Mouse (Mus musculus) hindbrain, embryonic 15.5 days (tissue): ENCODE measurements around the gene Gm438. TPM values are rescaled to one million over a fixed set of nuclear protein-coding genes. Genes with fewer than 3 reads are reported as not detected.
"Not testable (repeated sequence)": the region's sequence is repeated elsewhere in the genome, so short reads cannot be mapped to it uniquely, and the experiment has no call there.

Experiments
- ATAC-seq: fragments of 200-750 bp; cut with Nextera tagmentation; 2 replicates; pipeline ENCODE4 v1.8.0; 2017; ENCODE audit warnings: low read depth, moderate number of reproducible peaks, moderate TSS enrichment; ENCODE audit not compliant: low FRiP score
- H3K27ac ChIP-seq: fragments of 300-500 bp; sonication (generic); replicated peaks from 2 replicates; pipeline ENCODE4 v1.5.1; 2015; ENCODE audit warnings: mild to moderate bottlenecking, inconsistent platforms
- H3K27me3 ChIP-seq: fragments of 300-500 bp; sonication (generic); 2 replicates; pipeline ENCODE4 v1.6.1; 2015; ENCODE audit warnings: control low read depth, inconsistent platforms
- H3K36me3 ChIP-seq: fragments of 300-500 bp; sonication (generic); 2 replicates; pipeline ENCODE4 v1.6.1; 2015; ENCODE audit warnings: control low read depth, inconsistent platforms
- H3K4me1 ChIP-seq: fragments of 300-500 bp; sonication (generic); replicated peaks from 2 replicates; pipeline ENCODE4 v1.6.1; 2015; ENCODE audit warnings: control low read depth, inconsistent platforms
- H3K4me2 ChIP-seq: fragments of 300-500 bp; sonication (generic); 2 replicates; pipeline ENCODE4 v1.6.1; 2015; ENCODE audit warnings: moderate library complexity, mild to moderate bottlenecking, inconsistent platforms
- H3K4me3 ChIP-seq: fragments of 300-500 bp; sonication (generic); 2 replicates; pipeline ENCODE4 v1.5.1; 2015; ENCODE audit warnings: mild to moderate bottlenecking, inconsistent platforms
- H3K9ac ChIP-seq: fragments of 300-500 bp; sonication (generic); 2 replicates; pipeline ENCODE4 v1.6.1; 2015; ENCODE audit warnings: inconsistent platforms
- H3K9me3 ChIP-seq: fragments of 300-500 bp; sonication (generic); 2 replicates; pipeline ENCODE4 v1.6.1; 2016; ENCODE audit warnings: control low read depth, inconsistent platforms
- WGBS: fragments of 180-500 bp; shearing (Covaris S2); methylation state at CpG from one replicate; pipeline ENCODE4 v1.1.7; 2015; 5-methylcytosine and 5-hydroxymethylcytosine counted together
- polyA plus RNA-seq: library from polyadenylated mRNA; unstranded; fragments of >200 nt; fragmentation: Nextera tagmentation; extraction: Ambion mirVana; gene quantifications from 2 replicates; pipeline ENCODE4 v1.2.1, GENCODE M21; 2015

Gm438 gene
- polyA plus RNA-seq, result not detected in 2 replicates

DNA sequence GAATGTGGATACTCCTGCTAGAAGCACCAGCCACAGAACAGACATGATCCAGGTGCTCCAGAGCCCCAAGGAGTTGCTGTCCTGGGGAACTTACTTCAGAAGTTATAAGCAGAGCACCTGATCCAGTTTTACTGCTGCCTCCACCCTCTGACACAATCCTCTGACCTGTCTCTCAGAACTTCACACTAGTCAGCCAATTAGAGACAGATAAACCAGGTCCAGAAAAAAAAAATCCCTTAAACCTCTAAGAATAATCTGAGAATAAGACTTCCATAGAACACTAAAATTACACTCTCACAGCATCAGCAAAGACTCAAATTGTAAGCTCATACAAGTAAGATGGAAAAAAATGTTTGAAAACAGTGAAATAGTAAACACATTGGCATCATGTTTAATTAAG, at the start of gene Gm438:
TSS of gene Gm438 (minus strand) at position 101 of the 400 bp plus-strand sequence.
- H3K9ac ChIP-seq, result no peak within 1 kb of the TSS
- H3K9me3 ChIP-seq, result no peaks in the 10 kb centered on the region
- no peak for ATAC-seq
- H3K36me3 ChIP-seq, result no peaks in the 10 kb centered on the region
- H3K4me2 ChIP-seq, result no peak within 1 kb of the TSS
- no peak within 1 kb of the TSS for H3K27ac ChIP-seq
- no peaks in the 10 kb centered on the region for H3K27me3 ChIP-seq
- H3K4me1 ChIP-seq, result no peaks in the 10 kb centered on the region
- H3K4me3 ChIP-seq, result no peak within 1 kb of the TSS

DNA sequence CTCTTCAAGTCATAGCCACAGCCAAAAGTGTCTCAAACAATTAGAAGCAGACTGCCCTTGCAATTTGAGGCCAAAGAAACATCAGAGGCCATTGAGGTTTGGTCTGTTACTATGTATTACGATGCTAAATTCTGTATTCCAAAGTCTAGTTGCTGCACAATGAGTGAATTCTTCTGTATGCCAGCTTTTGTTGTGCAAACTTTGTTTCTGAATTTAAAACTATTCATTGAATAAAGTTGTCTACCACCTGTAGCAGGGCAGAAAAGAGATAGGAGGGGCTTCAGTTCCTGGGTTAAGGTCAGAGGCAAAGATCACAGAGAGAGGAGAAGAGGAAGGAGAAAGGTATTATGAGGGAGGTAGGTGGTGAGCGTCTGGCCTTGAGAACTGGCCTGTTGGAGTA, 38.3 kb upstream of the Gm438 start:
- 84% methylated on average over 2 of the region's 2 CpGs for WGBS
- H3K9ac ChIP-seq, result no peak overlapping the region
- H3K4me2 ChIP-seq, result no peak overlapping the region
- H3K36me3 ChIP-seq, result no peaks in the 10 kb centered on the region
- no peaks in the 10 kb centered on the region for H3K4me1 ChIP-seq
- peaks cover 11% of the 10 kb centered on the region; the same call in 1 of the 2 replicates for H3K9me3 ChIP-seq
- no peaks in the 10 kb centered on the region for H3K27me3 ChIP-seq
- no peak for ATAC-seq
- no peak overlapping the region for H3K4me3 ChIP-seq
- no peak overlapping the region for H3K27ac ChIP-seq

DNA sequence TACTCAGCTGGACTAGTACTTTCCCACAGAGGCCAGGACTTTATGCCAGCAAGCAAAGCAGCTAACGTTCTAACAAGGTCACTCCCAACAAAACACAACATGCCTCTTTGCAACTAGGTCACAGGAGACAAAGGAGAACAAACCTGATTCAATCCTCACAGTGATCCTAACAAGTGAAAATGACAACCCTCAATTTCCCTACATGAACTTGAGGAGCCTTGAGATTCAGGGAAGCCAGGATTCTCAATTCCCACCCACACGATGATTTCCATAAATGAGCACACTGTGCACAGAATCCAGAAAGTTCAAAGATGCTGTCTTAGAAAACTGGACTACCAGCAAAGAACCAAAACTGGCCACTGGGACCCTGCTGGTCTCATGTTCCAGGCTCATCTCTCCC, 37.6 kb upstream of the Gm438 start:
- Histone ChIP-seq H3K4me1 (no peaks in the 10 kb centered on the region), H3K4me3 (no peak overlapping the region), H3K36me3 (no peaks in the 10 kb centered on the region), H3K9me3 (peaks cover 11% of the 10 kb centered on the region; the same call in 1 of the 2 replicates), H3K27ac (no peak overlapping the region), H3K9ac (no peak overlapping the region), H3K27me3 (no peaks in the 10 kb centered on the region), H3K4me2 (no peak overlapping the region)
- ATAC-seq, result no peak
- WGBS, result 92% methylated on average over 2 of the region's 2 CpGs

DNA sequence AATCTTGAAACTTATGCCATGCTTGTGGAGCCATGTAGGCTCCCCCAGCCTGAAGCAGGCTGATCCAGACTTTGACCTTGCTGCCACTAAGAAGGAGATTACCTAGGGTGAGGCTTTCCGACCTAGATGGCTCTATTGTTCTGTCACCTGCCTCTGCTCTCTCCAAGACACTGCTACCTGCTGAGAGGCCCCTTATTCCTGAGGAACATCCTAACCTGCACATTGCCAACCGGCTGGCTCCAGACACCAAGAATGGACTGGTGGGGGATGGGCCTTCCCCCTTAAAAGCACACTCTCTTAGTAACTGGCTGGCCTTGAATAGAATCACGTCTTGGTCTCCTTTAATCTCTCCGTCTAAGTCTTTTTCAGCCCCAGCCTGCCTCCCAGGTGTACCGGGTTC, 20.8 kb upstream of the Gm438 start:
- not testable (repeated sequence) for H3K27ac ChIP-seq, ATAC-seq, H3K4me1 ChIP-seq, H3K4me2 ChIP-seq, H3K9ac ChIP-seq, H3K9me3 ChIP-seq, H3K27me3 ChIP-seq, H3K36me3 ChIP-seq, H3K4me3 ChIP-seq
- WGBS, result 59% methylated on average over 5 of the region's 5 CpGs

DNA sequence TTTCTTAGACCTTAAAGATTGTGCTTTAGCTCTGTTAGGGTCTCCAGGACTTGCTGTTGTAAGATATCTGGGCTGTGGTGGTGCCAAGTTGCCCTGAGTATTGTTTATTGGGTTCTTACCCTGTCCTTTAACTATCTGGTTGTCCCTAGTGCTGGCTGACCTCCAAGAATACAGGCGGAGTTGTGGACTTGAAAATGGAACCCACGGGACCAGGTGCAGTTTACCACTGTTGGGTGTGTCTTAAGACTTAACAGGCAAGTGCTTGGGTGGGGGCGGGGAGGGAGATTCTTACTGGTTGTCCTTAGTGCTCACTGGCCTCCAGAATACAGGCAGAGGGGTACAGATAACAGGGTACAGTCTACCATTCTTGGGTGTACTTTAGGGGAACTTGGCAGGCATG, 17.2 kb upstream of the Gm438 start:
- no peaks in the 10 kb centered on the region for H3K4me1 ChIP-seq
- no peak overlapping the region for H3K9ac ChIP-seq
- no peak overlapping the region for H3K27ac ChIP-seq
- H3K4me3 ChIP-seq, result no peak overlapping the region
- no peak for ATAC-seq
- no peaks in the 10 kb centered on the region for H3K36me3 ChIP-seq
- H3K9me3 ChIP-seq, result no peaks in the 10 kb centered on the region
- H3K4me2 ChIP-seq, result no peak overlapping the region
- H3K27me3 ChIP-seq, result no peaks in the 10 kb centered on the region
- 89% methylated on average over 3 of the region's 3 CpGs for WGBS

DNA sequence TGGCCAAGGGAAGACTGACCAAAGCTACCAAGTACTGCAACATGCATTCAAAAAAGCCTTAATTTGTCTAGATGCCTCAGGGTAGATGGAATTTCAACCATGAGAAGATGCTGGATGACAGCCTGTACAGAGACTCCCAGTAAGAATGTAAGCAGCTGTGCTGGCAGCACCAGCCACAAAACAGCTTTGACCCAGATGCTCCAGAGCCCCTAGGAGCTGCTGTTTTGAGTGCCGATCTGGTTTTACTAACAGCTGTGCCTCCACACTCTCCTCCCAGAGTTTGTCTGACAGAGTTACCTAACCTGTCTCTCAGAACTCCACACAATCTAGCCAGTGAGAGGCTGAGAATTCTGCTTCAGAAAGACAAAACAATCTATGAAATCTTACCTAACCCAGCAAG, 3.8 kb upstream of the Gm438 start:
- no peaks in the 10 kb centered on the region for H3K27me3 ChIP-seq
- H3K4me3 ChIP-seq, result no peak overlapping the region

DNA sequence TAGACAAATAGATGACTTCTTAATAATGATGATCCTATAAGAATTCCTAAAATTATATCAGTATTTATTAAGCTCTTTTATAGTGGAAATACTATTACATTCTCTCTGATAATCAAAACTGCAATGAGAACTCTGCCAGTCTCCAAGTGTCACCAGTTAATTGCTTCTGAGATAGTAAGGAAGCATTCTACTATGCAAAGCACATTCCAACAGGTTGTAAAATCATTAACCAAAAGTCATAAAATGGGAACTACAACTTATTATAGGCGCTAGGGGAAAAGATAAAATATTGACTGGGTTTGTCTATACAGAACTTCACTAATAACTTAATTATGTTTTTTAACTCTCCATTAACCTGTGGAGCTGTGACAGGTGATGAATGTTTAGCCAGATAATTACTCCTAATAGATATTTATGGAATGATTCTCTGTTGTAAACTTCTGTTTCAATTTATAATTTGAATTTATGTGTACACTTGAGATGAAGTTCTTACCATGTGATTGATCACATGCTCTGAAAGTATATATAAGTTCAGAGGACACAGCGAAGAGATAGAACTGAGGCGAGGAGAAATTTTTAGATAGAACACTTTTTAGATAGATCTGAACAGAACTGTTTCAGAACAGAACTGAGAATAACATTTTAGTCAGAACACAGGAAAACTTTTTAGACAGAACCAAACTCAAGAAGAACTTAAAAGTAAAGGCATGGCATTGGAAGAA, 3.7 kb downstream of the Gm438 start:
- 81% methylated on average over 3 of the region's 3 CpGs for WGBS

More for the DNA sequence above, 3.8 kb upstream of the Gm438 start:
- Histone ChIP-seq H3K9me3 (no peaks in the 10 kb centered on the region), H3K36me3 (no peaks in the 10 kb centered on the region), H3K27ac (no peak overlapping the region), H3K9ac (no peak overlapping the region), H3K4me1 (no peaks in the 10 kb centered on the region), H3K4me2 (no peak overlapping the region)
- ATAC-seq, result no peak
- WGBS, result 76% methylated on average over 1 of the region's 1 CpGs

DNA sequence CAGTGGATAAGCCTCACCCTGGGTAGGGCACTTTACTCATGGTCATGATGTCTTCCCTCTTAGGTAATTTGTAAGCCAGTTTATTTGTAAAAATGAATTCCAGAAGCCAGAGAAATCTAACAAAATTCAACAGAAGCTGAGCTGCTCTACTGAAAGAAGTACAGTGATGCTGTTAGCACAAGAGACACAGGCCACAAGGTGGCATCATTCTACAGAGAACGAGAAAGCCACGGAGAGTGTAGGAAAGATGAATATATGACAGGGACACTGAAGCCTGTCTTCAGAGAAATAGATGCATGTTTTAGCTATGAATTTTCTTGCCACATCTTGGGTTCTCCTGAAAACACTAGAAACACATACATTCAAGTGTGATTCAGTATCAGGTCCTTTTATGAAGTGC, 20.7 kb downstream of the Gm438 start:
- no peak for ATAC-seq

More for the DNA sequence above, 3.7 kb downstream of the Gm438 start:
- no peaks in the 10 kb centered on the region for H3K27me3 ChIP-seq
- H3K4me2 ChIP-seq, result no peak overlapping the region
- no peak overlapping the region for H3K4me3 ChIP-seq
- no peak overlapping the region for H3K27ac ChIP-seq
- no peaks in the 10 kb centered on the region for H3K4me1 ChIP-seq
- no peaks in the 10 kb centered on the region for H3K36me3 ChIP-seq
- ATAC-seq, result no peak
- no peak overlapping the region for H3K9ac ChIP-seq
- H3K9me3 ChIP-seq, result no peaks in the 10 kb centered on the region

DNA sequence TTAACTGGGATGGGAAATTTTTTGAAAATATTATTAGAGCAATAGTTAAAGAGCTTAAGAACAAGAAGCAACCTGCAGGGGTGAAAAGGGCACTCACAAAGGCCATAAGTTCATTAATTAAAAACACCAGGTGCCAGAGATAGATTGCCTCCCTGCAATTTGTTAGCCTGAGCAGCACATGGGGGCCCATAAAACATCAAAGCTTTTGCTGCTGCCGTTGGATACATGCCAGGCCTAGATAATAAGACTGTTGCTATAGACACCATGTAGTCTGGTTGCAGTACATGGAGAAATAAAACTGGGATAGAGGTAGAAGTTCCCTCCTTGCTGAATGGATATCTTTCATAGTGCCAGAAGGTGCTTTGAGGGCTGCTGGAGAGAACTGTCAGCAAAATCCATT, 37.2 kb downstream of the Gm438 start:
- H3K4me1 ChIP-seq, result no peaks in the 10 kb centered on the region
- no peak for ATAC-seq
- H3K27me3 ChIP-seq, result no peaks in the 10 kb centered on the region
- H3K4me2 ChIP-seq, result no peak overlapping the region
- H3K36me3 ChIP-seq, result no peaks in the 10 kb centered on the region
- H3K9ac ChIP-seq, result no peak overlapping the region
- no peak overlapping the region for H3K4me3 ChIP-seq
- no peak overlapping the region for H3K27ac ChIP-seq
- no peaks in the 10 kb centered on the region for H3K9me3 ChIP-seq
- 62% methylated on average over 1 of the region's 1 CpGs for WGBS

More for the DNA sequence above, 20.7 kb downstream of the Gm438 start:
- 45% methylated on average over 2 of the region's 2 CpGs for WGBS
- H3K27me3 ChIP-seq, result no peaks in the 10 kb centered on the region
- H3K9ac ChIP-seq, result no peak overlapping the region
- no peak overlapping the region for H3K4me3 ChIP-seq
- H3K36me3 ChIP-seq, result no peaks in the 10 kb centered on the region
- no peaks in the 10 kb centered on the region for H3K9me3 ChIP-seq
- no peak overlapping the region for H3K4me2 ChIP-seq
- no peaks in the 10 kb centered on the region for H3K4me1 ChIP-seq
- no peak overlapping the region for H3K27ac ChIP-seq

Other genes starting within 250 kb of the Gm438 start
- not detected in 2 replicates for gene Gm13124, start 221.4 kb downstream of the Gm438 start, polyA plus RNA-seq
- not detected in 2 replicates for gene Aadacl4, start 172.9 kb downstream of the Gm438 start, polyA plus RNA-seq
- gene Gm436, start 100.2 kb downstream of the Gm438 start, polyA plus RNA-seq, result not detected in 2 replicates
- not detected in 2 replicates for gene Gm13178, start 65.2 kb downstream of the Gm438 start, polyA plus RNA-seq
- gene Dhrs3, start 106.2 kb upstream of the Gm438 start, polyA plus RNA-seq, result 46.5 and 59.9 TPM in 2 replicates